Mouse (Mus musculus) kidney, embryonic 16.5 days (tissue): ENCODE measurements at regions not wholly inside any gene's neighbourhood (a gene's known extent, or its start where the extent isn't known, plus 50 kb on each side); places are given as distances from the start of the nearest gene placed in this dataset.

Source experiments
- ATAC-seq: fragments of 200-750 bp; cut with Nextera tagmentation; 2 replicates; pipeline ENCODE4 v1.8.0; 2017; ENCODE audit warnings: moderate TSS enrichment; ENCODE audit not compliant: low FRiP score, low TSS enrichment
- H3K27ac ChIP-seq: fragments of 300-500 bp; sonication (generic); 2 replicates; pipeline ENCODE4 v1.5.1; 2014; ENCODE audit warnings: low read length
- H3K27me3 ChIP-seq: fragments of 300-500 bp; sonication (generic); 2 replicates; pipeline ENCODE4 v1.6.1; 2014; ENCODE audit warnings: low read length, control low read depth, mixed read lengths; ENCODE audit not compliant: insufficient read depth
- H3K36me3 ChIP-seq: fragments of 300-500 bp; sonication (generic); 2 replicates; pipeline ENCODE4 v1.6.1; 2014; ENCODE audit warnings: low read length, control low read depth, mixed read lengths; ENCODE audit not compliant: insufficient read depth
- H3K4me1 ChIP-seq: fragments of 300-500 bp; sonication (generic); 2 replicates; pipeline ENCODE4 v1.6.1; 2014; ENCODE audit warnings: low read length, control low read depth, mixed read lengths; ENCODE audit not compliant: insufficient read depth
- H3K4me2 ChIP-seq: fragments of 300-500 bp; sonication (generic); replicated peaks from 2 replicates; pipeline ENCODE4 v1.6.1; 2014; ENCODE audit warnings: low read depth, low read length
- H3K4me3 ChIP-seq: fragments of 300-500 bp; sonication (generic); 2 replicates; pipeline ENCODE4 v1.5.1; 2014; ENCODE audit warnings: mild to moderate bottlenecking, low read length
- H3K9ac ChIP-seq: fragments of 300-500 bp; sonication (generic); replicated peaks from 2 replicates; pipeline ENCODE4 v1.6.1; 2014; ENCODE audit warnings: low read length
- H3K9me3 ChIP-seq: fragments of 300-500 bp; sonication (generic); 2 replicates; pipeline ENCODE4 v1.6.1; 2016; ENCODE audit warnings: low read length, control low read depth
- WGBS: fragments of 180-500 bp; shearing (Covaris S2); extraction: QIAGEN DNeasy Blood & Tissue Kit; methylation state at CpG from one replicate; pipeline ENCODE4 v1.1.7; 2014; 5-methylcytosine and 5-hydroxymethylcytosine counted together

- peak; percentile 97 for ATAC-seq
- Histone ChIP-seq H3K9ac (no peak overlapping the region), H3K27me3 (no peaks in the 10 kb centered on the region), H3K36me3 (no peaks in the 10 kb centered on the region), H3K4me3 (no peak overlapping the region), H3K27ac (peak overlapping the region; percentile 76), H3K9me3 (no peaks in the 10 kb centered on the region), H3K4me2 (no peak overlapping the region), H3K4me1 (peaks cover 27% of the 10 kb centered on the region)
- WGBS, result 63% methylated on average over 8 of the region's 8 CpGs
Measured at GRCm38 (mm10) chr13:32479118-32479818, 140.7 kb upstream of the Gmds start.

DNA sequence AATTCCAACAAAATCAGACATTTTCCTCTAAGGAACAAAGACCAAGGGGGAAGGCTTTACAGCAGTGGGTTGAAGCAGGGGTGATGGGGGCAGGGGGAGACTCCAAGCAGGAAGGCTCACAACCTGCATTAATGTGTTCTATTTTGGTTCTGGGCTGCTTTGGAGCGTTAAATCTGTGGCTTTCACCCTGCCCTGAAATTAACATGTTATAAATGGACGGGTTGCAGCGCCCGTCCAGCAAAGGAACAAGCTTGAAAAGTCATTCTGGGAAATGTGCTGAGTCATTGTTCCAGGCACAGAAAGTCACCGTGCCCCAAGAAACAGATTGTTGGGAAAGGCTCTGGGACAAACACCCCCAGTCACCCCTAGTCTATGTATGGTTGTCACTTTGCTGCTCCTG lies 127.2 kb upstream of the Gmds start:
- Histone ChIP-seq H3K9ac (no peak overlapping the region), H3K27ac (no peak overlapping the region), H3K4me1 (0 out of 2 replicates have a peak, but pooled peaks cover 6% of the 10 kb centered on the region), H3K36me3 (no peaks in the 10 kb centered on the region), H3K27me3 (no peaks in the 10 kb centered on the region), H3K9me3 (no peaks in the 10 kb centered on the region), H3K4me2 (no peak overlapping the region), H3K4me3 (no peak overlapping the region)
- ATAC-seq, result peak; percentile 67; the same call in 1 of the 2 replicates
- WGBS, result 30% methylated on average over 5 of the region's 5 CpGs

DNA sequence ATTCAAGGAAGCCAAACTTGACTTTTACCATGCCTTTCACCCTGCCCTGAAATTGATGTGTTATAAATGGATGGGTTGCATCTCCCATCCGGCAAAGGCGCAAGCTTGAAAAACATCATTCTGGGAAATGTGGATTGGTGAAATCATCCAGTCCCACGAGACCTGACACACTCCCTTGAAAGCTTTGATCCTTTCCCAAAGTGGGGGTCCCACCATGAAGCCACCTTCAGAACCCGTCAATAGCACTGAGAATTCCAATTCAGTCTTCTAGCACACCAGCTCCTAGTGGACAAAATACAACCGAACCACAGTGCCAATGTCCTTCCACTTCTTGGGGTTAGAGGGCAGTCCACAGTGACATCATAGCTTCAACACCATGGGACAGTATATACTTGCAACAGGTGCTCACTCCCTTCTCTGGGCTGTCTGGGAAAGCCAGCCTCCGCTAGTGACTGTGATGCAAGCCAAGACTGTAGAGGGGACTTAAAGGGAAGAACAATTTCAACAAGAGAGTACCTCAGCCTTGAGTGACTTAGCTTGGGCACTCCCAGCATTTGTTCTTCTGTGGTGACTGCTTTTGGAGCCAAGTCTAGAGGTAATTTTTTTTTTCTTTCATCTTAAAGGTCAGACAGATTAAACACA lies 126.6 kb upstream of the Gmds start:
- no peak overlapping the region for H3K4me3 ChIP-seq
- 89% methylated on average over 6 of the region's 6 CpGs for WGBS
- H3K4me2 ChIP-seq, result no peak overlapping the region
- no peaks in the 10 kb centered on the region for H3K27me3 ChIP-seq
- H3K9ac ChIP-seq, result no peak overlapping the region
- no peaks in the 10 kb centered on the region for H3K9me3 ChIP-seq
- peak; percentile 39; the same call in 1 of the 2 replicates for ATAC-seq
- no peak overlapping the region for H3K27ac ChIP-seq
- H3K4me1 ChIP-seq, result 0 out of 2 replicates have a peak, but pooled peaks cover 6% of the 10 kb centered on the region
- no peaks in the 10 kb centered on the region for H3K36me3 ChIP-seq

GRCm38 (mm10) chr13:32454419-32455146 lies 116.0 kb upstream of the Gmds start:
- H3K36me3 ChIP-seq, result no peaks in the 10 kb centered on the region
- peak; percentile 57 for ATAC-seq
- no peak overlapping the region for H3K4me3 ChIP-seq
- no peak overlapping the region for H3K9ac ChIP-seq
- no peak overlapping the region for H3K4me2 ChIP-seq
- no peaks in the 10 kb centered on the region; the same call in 1 of the 2 replicates for H3K9me3 ChIP-seq
- H3K4me1 ChIP-seq, result peaks cover 10% of the 10 kb centered on the region; the same call in 1 of the 2 replicates
- no peaks in the 10 kb centered on the region for H3K27me3 ChIP-seq
- whole genome bisulfite sequencing, result 27% methylated on average over 11 of the region's 11 CpGs
- H3K27ac ChIP-seq, result no peak overlapping the region

DNA sequence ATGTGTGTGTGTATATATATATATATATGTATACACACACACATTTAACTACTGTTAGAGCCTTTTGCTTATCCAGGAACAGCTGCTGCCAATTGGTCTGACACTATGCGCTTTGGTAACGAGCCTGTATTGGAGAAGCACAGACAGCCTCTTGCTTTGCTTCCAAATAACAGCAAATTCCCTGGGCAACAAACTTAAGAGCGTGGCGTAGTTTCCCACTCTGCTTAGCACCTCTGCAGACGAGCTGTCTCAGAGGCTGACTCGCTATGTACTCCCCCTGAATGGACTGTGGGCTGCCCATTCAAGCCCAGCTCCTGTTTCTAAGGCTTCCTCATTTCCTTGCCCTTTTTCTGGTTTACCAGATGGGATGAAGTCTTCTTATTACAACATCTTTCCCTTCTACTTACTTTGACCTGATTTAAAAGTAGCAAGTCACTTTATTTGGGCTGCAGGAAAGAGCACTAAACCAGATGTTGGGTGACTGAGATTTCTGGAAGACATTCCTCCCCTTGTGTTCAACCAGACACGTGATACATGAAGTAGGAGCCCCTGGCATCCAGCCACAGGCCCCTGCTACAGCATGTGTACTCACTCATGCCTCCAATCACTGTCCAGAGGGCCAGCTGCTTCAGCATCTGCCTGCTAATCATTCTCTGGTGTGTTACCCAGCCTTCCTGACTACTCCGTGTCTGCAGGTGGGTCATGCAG lies 111.3 kb upstream of the Gmds start:
- 41% methylated on average over 8 of the region's 8 CpGs for WGBS
- Histone ChIP-seq H3K36me3 (no peaks in the 10 kb centered on the region), H3K4me3 (no peak overlapping the region), H3K27ac (no peak overlapping the region), H3K27me3 (no peaks in the 10 kb centered on the region), H3K4me1 (0 out of 2 replicates have a peak, but pooled peaks cover under 1% of the 10 kb centered on the region), H3K9ac (no peak overlapping the region), H3K9me3 (no peaks in the 10 kb centered on the region), H3K4me2 (no peak overlapping the region)
- ATAC-seq, result no peak

GRCm38 (mm10) chr13:32444531-32444930 lies 106.0 kb upstream of the Gmds start:
- 62% methylated on average over 3 of the region's 3 CpGs for WGBS
- ATAC-seq, result no peak
- H3K4me1 ChIP-seq, result no peaks in the 10 kb centered on the region
- H3K27me3 ChIP-seq, result no peaks in the 10 kb centered on the region
- no peak overlapping the region for H3K27ac ChIP-seq
- no peak overlapping the region for H3K4me2 ChIP-seq
- H3K4me3 ChIP-seq, result no peak overlapping the region
- no peaks in the 10 kb centered on the region for H3K9me3 ChIP-seq
- no peaks in the 10 kb centered on the region for H3K36me3 ChIP-seq
- H3K9ac ChIP-seq, result no peak overlapping the region

GRCm38 (mm10) chr13:32442025-32442424 lies 103.5 kb upstream of the Gmds start:
- H3K36me3 ChIP-seq, result no peaks in the 10 kb centered on the region
- no peak overlapping the region for H3K4me3 ChIP-seq
- H3K4me1 ChIP-seq, result no peaks in the 10 kb centered on the region
- no peaks in the 10 kb centered on the region for H3K9me3 ChIP-seq
- H3K27ac ChIP-seq, result no peak overlapping the region
- 84% methylated on average over 13 of the region's 13 CpGs for WGBS
- no peak for ATAC-seq
- no peak overlapping the region for H3K4me2 ChIP-seq
- H3K9ac ChIP-seq, result no peak overlapping the region
- H3K27me3 ChIP-seq, result no peaks in the 10 kb centered on the region

DNA sequence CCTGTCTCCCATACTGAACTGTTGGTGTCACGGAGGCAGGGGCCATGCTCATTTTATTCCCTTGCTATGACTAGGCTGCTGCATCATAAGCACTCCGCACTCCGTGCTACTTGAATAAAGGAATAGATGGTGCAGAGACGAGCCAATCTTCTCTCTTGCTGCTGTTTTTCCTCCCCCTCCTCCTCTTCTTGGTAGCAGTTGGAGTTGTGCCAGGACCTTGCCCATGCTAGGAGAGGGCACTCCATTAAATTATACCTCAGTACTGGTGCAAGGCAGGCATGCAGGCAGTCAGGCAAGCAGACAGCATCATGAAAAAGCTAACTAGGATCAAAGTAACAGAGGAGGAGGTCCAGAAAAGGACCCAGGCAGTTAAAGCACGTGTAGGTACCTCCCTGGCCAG lies 96.6 kb upstream of the Gmds start:
- 0 out of 2 replicates have a peak, but pooled peaks have one; percentile 49 for ATAC-seq
- Histone ChIP-seq H3K9ac (no peak overlapping the region), H3K27ac (no peak overlapping the region)

DNA sequence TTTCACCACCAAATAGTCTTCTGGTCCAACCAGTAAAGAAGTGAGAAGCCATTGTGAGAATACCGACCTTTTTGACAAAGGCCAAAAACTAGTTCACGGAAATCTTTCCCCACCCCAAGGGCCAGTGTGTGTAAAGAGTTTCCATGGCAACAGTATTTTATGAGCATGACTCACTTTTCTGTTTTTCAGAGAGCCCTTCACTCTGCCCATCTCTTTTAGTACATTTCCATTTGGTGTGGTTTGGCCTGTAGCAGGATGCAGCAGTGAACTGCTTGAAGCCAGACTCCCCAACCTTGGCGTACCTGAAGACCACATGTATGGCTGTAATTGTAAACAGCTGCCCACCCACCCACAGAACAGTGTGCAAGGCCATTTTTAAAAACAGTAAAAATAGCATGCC lies 89.9 kb upstream of the Gmds start:
- no peak overlapping the region for H3K4me2 ChIP-seq
- H3K27ac ChIP-seq, result no peak overlapping the region
- no peaks in the 10 kb centered on the region for H3K9me3 ChIP-seq
- ATAC-seq, result no peak
- WGBS, result 65% methylated on average over 3 of the region's 3 CpGs
- no peak overlapping the region for H3K4me3 ChIP-seq
- H3K36me3 ChIP-seq, result no peaks in the 10 kb centered on the region
- no peaks in the 10 kb centered on the region for H3K4me1 ChIP-seq
- H3K9ac ChIP-seq, result no peak overlapping the region
- H3K27me3 ChIP-seq, result no peaks in the 10 kb centered on the region

More for the DNA sequence above, 96.6 kb upstream of the Gmds start:
- Histone ChIP-seq H3K4me1 (no peaks in the 10 kb centered on the region), H3K27me3 (no peaks in the 10 kb centered on the region), H3K4me3 (no peak overlapping the region), H3K36me3 (no peaks in the 10 kb centered on the region), H3K9me3 (no peaks in the 10 kb centered on the region), H3K4me2 (no peak overlapping the region)
- WGBS, result 59% methylated on average over 5 of the region's 5 CpGs
